Mouse (Mus musculus) midbrain, postnatal 0 days (tissue): ENCODE measurements around the gene Abca17. TPM values are rescaled to one million over a fixed set of nuclear protein-coding genes. Genes with fewer than 3 reads are reported as not detected.

Experiments used
- ATAC-seq: fragments of 200-750 bp; cut with Nextera tagmentation; 2 replicates; pipeline ENCODE4 v1.8.0; 2017; ENCODE audit warnings: moderate number of reproducible peaks, mild to moderate bottlenecking, moderate TSS enrichment, moderate library complexity; ENCODE audit not compliant: low FRiP score
- DNase-seq: peaks from one replicate; pipeline ENCODE4 v3.0.0-alpha.2; 2015; ENCODE audit warnings: low spot score
- H3K27ac ChIP-seq: fragments of 300-500 bp; sonication (generic); 2 replicates; pipeline ENCODE4 v1.5.1; 2014; ENCODE audit warnings: low read depth, mild to moderate bottlenecking, low read length, mixed read lengths
- H3K27me3 ChIP-seq: fragments of 300-500 bp; sonication (generic); 2 replicates; pipeline ENCODE4 v1.6.1; 2014; ENCODE audit warnings: low read length, control low read depth, mixed read lengths; ENCODE audit not compliant: insufficient read depth
- H3K36me3 ChIP-seq: fragments of 300-500 bp; sonication (generic); 2 replicates; pipeline ENCODE4 v1.6.1; 2014; ENCODE audit warnings: low read length, control low read depth, mixed read lengths; ENCODE audit not compliant: insufficient read depth
- H3K4me1 ChIP-seq: fragments of 300-500 bp; sonication (generic); 2 replicates; pipeline ENCODE4 v1.6.1; 2014; ENCODE audit warnings: mild to moderate bottlenecking, control low read depth, antibody characterized with exemption, low read length, mixed read lengths; ENCODE audit not compliant: insufficient read depth
- H3K4me2 ChIP-seq: fragments of 300-500 bp; sonication (generic); 2 replicates; pipeline ENCODE4 v1.6.1; 2014; ENCODE audit warnings: low read depth, mild to moderate bottlenecking, low read length, mixed read lengths; ENCODE audit not compliant: poor library complexity, severe bottlenecking
- H3K4me3 ChIP-seq: fragments of 300-500 bp; sonication (generic); 2 replicates; pipeline ENCODE4 v1.5.1; 2014; ENCODE audit warnings: low read depth, mild to moderate bottlenecking, low read length, moderate library complexity
- H3K9ac ChIP-seq: fragments of 300-500 bp; sonication (generic); replicated peaks from 2 replicates; pipeline ENCODE4 v1.6.1; 2014; ENCODE audit warnings: mild to moderate bottlenecking, low read length, moderate library complexity, mixed read lengths; ENCODE audit not compliant: poor library complexity, severe bottlenecking
- H3K9me3 ChIP-seq: fragments of 300-500 bp; sonication (generic); 2 replicates; pipeline ENCODE4 v1.6.1; 2016; ENCODE audit warnings: low read length, control low read depth
- CTCF ChIP-seq: IDR thresholded peaks from 2 replicates; pipeline ENCODE4 v1.5.1; 2016; ENCODE audit warnings: antibody characterized with exemption, mild to moderate bottlenecking
- WGBS: fragments of 180-500 bp; shearing (Covaris S2); extraction: QIAGEN DNeasy Blood & Tissue Kit; methylation state at CpG from one replicate; pipeline ENCODE4 v1.1.7; 2014; 5-methylcytosine and 5-hydroxymethylcytosine counted together
- polyA plus RNA-seq: library from polyadenylated mRNA; unstranded; fragments of >200 nt; fragmentation: Nextera tagmentation; extraction: Ambion mirVana; gene quantifications from 2 replicates; pipeline ENCODE4 v1.2.1, GENCODE M21; 2015
- total RNA-seq: library from RNA; depleted of rRNA; stranded (reverse); fragments of >200 nt; gene quantifications from 2 replicates; pipeline ENCODE4 v1.2.3, GENCODE M21; 2014

Abca17 gene
- total and polyA plus RNA-seq, 2 experiments from 2014 or later: 0.99 to 1.1 TPM

GRCm38 (mm10) chr17:24362527-24362926 lies 11.7 kb upstream of the Abca17 start:
- DNase-seq (no peak), ATAC-seq (no peak)
- peaks cover 43% of the 10 kb centered on the region for H3K36me3 ChIP-seq
- no peaks in the 10 kb centered on the region for H3K9me3 ChIP-seq
- no peak overlapping the region for H3K9ac ChIP-seq
- 78% methylated on average over 9 of the region's 9 CpGs for WGBS
- no peak for TF ChIP-seq CTCF
- no peak overlapping the region for H3K4me3 ChIP-seq
- H3K27ac ChIP-seq: no peak overlapping the region
- no peaks in the 10 kb centered on the region for H3K27me3 ChIP-seq
- no peak overlapping the region for H3K4me2 ChIP-seq
- H3K4me1 ChIP-seq: no peaks in the 10 kb centered on the region

GRCm38 (mm10) chr17:24361291-24361690 lies 10.4 kb upstream of the Abca17 start:
- Histone ChIP-seq H3K36me3 (peaks cover 32% of the 10 kb centered on the region), H3K4me1 (no peaks in the 10 kb centered on the region), H3K27ac (no peak overlapping the region), H3K9ac (no peak overlapping the region), H3K4me2 (no peak overlapping the region), H3K27me3 (no peaks in the 10 kb centered on the region), H3K9me3 (no peaks in the 10 kb centered on the region), H3K4me3 (no peak overlapping the region)
- ATAC-seq: no peak
- WGBS: 91% methylated on average over 5 of the region's 5 CpGs
- DNase-seq: no peak
- TF ChIP-seq CTCF: no peak

- ATAC-seq (no peak), DNase-seq (no peak)
- no peak overlapping the region for H3K9ac ChIP-seq
- H3K9me3 ChIP-seq: no peaks in the 10 kb centered on the region
- no peak for TF ChIP-seq CTCF
- no peak overlapping the region for H3K27ac ChIP-seq
- WGBS: 86% methylated on average over 8 of the region's 8 CpGs
- H3K4me3 ChIP-seq: no peak overlapping the region
- no peak overlapping the region for H3K4me2 ChIP-seq
- peaks cover 27% of the 10 kb centered on the region for H3K36me3 ChIP-seq
- no peaks in the 10 kb centered on the region for H3K4me1 ChIP-seq
- no peaks in the 10 kb centered on the region for H3K27me3 ChIP-seq
Measured at GRCm38 (mm10) chr17:24360841-24361240, 10.0 kb upstream of the Abca17 start.

DNA sequence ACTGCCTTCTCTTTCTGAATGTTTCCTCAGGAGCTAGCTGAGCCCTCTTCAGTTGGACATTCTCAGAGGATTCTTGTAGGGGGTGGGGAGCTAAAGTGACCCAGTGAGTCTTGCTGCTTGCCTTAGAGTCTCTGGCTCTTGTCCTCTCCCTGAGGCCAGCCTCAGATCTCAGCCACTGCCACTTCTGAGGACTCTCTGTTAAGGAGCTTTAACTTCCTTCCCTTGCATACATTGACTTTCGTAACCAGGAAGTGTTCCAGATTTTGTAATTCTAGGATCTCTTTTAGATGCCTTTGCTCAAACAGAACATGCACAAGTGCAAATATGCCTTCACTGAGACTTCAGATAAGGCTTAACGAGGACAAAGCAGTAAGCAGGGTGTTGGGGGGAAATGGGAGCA lies 9.0 kb upstream of the Abca17 start:
- H3K4me2 ChIP-seq: no peak overlapping the region
- no peak overlapping the region for H3K9ac ChIP-seq
- no peak for TF ChIP-seq CTCF
- ATAC-seq: no peak
- H3K27ac ChIP-seq: no peak overlapping the region
- H3K9me3 ChIP-seq: no peaks in the 10 kb centered on the region
- 64% methylated on average over 2 of the region's 2 CpGs for WGBS
- DNase-seq: no peak
- no peaks in the 10 kb centered on the region for H3K27me3 ChIP-seq
- no peaks in the 10 kb centered on the region for H3K4me1 ChIP-seq
- peaks cover 21% of the 10 kb centered on the region for H3K36me3 ChIP-seq
- no peak overlapping the region for H3K4me3 ChIP-seq

DNA sequence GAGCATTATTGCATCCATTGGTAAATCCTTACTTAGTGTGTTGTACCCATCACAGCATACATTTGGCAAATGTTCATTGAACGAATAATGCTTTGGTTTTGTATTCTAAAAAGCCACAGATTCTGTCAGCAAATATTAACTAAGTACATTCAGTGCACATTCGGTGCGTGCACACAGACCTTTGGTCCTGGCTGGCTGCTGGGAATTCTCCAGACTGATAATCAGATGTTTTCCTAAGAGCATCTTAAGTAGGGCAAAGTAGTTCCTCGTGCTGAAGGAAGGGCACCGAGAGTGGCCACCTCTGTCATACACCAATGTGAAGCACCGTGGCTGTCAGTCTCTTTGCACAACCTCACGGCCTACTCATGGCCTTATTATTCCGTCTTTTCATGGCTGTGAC lies 8.1 kb upstream of the Abca17 start:
- Histone ChIP-seq H3K9me3 (no peaks in the 10 kb centered on the region), H3K4me1 (peaks cover 4% of the 10 kb centered on the region), H3K36me3 (peaks cover 12% of the 10 kb centered on the region), H3K27me3 (no peaks in the 10 kb centered on the region), H3K9ac (no peak overlapping the region), H3K4me2 (no peak overlapping the region), H3K27ac (no peak overlapping the region), H3K4me3 (no peak overlapping the region)
- WGBS: 82% methylated on average over 8 of the region's 8 CpGs
- TF ChIP-seq CTCF: no peak
- ATAC-seq (no peak), DNase-seq (no peak)

GRCm38 (mm10) chr17:24355284-24355683 lies 4.4 kb upstream of the Abca17 start:
- H3K4me3 ChIP-seq: no peak overlapping the region
- no peak for TF ChIP-seq CTCF
- WGBS: 84% methylated on average over 8 of the region's 8 CpGs

More at GRCm38 (mm10) chr17:24355284-24355683, 4.4 kb upstream of the Abca17 start:
- H3K36me3 ChIP-seq: peaks cover 7% of the 10 kb centered on the region
- peaks cover 11% of the 10 kb centered on the region for H3K4me1 ChIP-seq
- DNase-seq (no peak), ATAC-seq (no peak)
- H3K9ac ChIP-seq: no peak overlapping the region
- no peak overlapping the region for H3K27ac ChIP-seq
- H3K9me3 ChIP-seq: no peaks in the 10 kb centered on the region
- H3K4me2 ChIP-seq: no peak overlapping the region
- H3K27me3 ChIP-seq: no peaks in the 10 kb centered on the region
